In the genomic region with DNA sequence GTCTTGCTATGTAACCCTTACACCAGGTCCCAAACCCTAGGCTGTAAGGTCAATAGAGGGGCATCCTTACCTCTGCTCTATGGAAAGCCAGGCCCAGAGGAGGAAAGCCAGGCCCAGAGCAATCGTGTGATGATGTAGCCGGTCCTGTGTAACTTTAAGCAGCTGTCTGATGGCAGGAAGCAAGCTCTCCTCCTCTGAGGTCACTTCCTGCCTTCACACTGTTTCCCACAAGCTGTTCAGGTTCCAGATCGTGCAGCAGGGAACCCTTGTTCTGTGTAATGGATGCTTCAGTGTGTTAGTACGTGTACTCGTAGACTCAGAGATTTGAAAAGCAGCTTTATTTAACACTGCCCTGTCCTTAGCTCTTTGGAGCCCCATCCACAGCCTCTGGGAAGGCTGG, we compare ENCODE assay signal across 8 mouse cellular contexts. TPM values are rescaled to one million over a fixed set of nuclear protein-coding genes. Genes with fewer than 3 reads are reported as not detected.
DNase-seq lines count a peak whose midpoint lies in the region; ATAC-seq lines count a peak whose summit lies in the region.

No protein-coding gene starts in this region.

- ATAC-seq in forebrain, embryonic 11.5 days (replicated peaks; ENCODE audit: low FRiP score): no peak
- peak; percentile 23; the same call in 1 of the 2 replicates for ATAC-seq in common myeloid progenitor, adult 5-6 weeks (replicated peaks; ENCODE audit: low read depth, poor library complexity, severe bottlenecking)
- 0 out of 2 replicates have a peak, but pooled peaks have one; percentile 18 for ATAC-seq in intestine, embryonic 14.5 days (replicated peaks; ENCODE audit: low FRiP score, low TSS enrichment, low read depth)
- ATAC-seq in megakaryocyte progenitor cell, adult 5-6 weeks (replicated peaks; ENCODE audit: poor library complexity): peak; percentile 16

- intact Hi-C loops in gastrocnemius, postnatal 36 days (cut with DNase I): no loop called here

- no peak for DNase-seq in forebrain, embryonic 10.5 days (ENCODE audit: extremely low spot score, low spot score)
- no peak for DNase-seq in forebrain, embryonic 11.5 days (ENCODE audit: low spot score)
- DNase-seq in intestine, embryonic 14.5 days (ENCODE audit: low spot score): no peak
- DNase-seq in gastrocnemius, postnatal 36 days: no peak
- no peak for DNase-seq in spleen, adult 12 weeks (ENCODE audit: low spot score)
- DNase-seq in layer of hippocampus, adult 9-10 months (ENCODE audit: low spot score): no peak

- H3K4me3 ChIP-seq in forebrain, embryonic 10.5 days: no peak overlapping the region
- H3K4me3 ChIP-seq in forebrain, embryonic 11.5 days (ENCODE audit: low read depth, low read length): no peak overlapping the region
- no peak overlapping the region for H3K4me3 ChIP-seq in intestine, embryonic 14.5 days (ENCODE audit: low read depth, low read length)

- no peaks in the 10 kb centered on the region for H3K27me3 ChIP-seq in forebrain, embryonic 10.5 days (ENCODE audit: poor library complexity, severe bottlenecking)
- no peaks in the 10 kb centered on the region for H3K27me3 ChIP-seq in forebrain, embryonic 11.5 days (ENCODE audit: control insufficient read depth, insufficient read depth, low read length)
- H3K27me3 ChIP-seq in intestine, embryonic 14.5 days (replicated peaks; ENCODE audit: control insufficient read depth, insufficient read depth, low read length): no peaks in the 10 kb centered on the region

- peaks cover 8% of the 10 kb centered on the region; the same call in 1 of the 2 replicates for H3K4me1 ChIP-seq in forebrain, embryonic 10.5 days
- H3K4me1 ChIP-seq in forebrain, embryonic 11.5 days (replicated peaks; ENCODE audit: control insufficient read depth, insufficient read depth, low read length): no peaks in the 10 kb centered on the region
- peaks cover 10% of the 10 kb centered on the region; the same call in 1 of the 2 replicates for H3K4me1 ChIP-seq in intestine, embryonic 14.5 days (replicated peaks; ENCODE audit: control insufficient read depth, insufficient read depth, low read length)

- H3K9me3 ChIP-seq in forebrain, embryonic 10.5 days: no peaks in the 10 kb centered on the region
- no peaks in the 10 kb centered on the region for H3K9me3 ChIP-seq in forebrain, embryonic 11.5 days (ENCODE audit: control insufficient read depth, low read length)
- no peaks in the 10 kb centered on the region for H3K9me3 ChIP-seq in intestine, embryonic 14.5 days (ENCODE audit: control insufficient read depth, low read length)

- H3K9ac ChIP-seq in forebrain, embryonic 11.5 days (ENCODE audit: low read length): no peak overlapping the region
- H3K9ac ChIP-seq in intestine, embryonic 14.5 days (ENCODE audit: low read length): no peak overlapping the region

- H3K4me2 ChIP-seq in forebrain, embryonic 11.5 days (ENCODE audit: low read depth, low read length, severe bottlenecking): no peak overlapping the region
- H3K4me2 ChIP-seq in intestine, embryonic 14.5 days (ENCODE audit: low read length): no peak overlapping the region

- H3K36me3 ChIP-seq in forebrain, embryonic 10.5 days (replicated peaks): peaks cover 33% of the 10 kb centered on the region
- H3K36me3 ChIP-seq in forebrain, embryonic 11.5 days (ENCODE audit: control insufficient read depth, insufficient read depth, low read length): no peaks in the 10 kb centered on the region
- peaks cover 34% of the 10 kb centered on the region for H3K36me3 ChIP-seq in intestine, embryonic 14.5 days (ENCODE audit: control insufficient read depth, insufficient read depth, low read length)

- 81% methylated on average over 5 of the region's 5 CpGs for WGBS in forebrain, embryonic 10.5 days
- WGBS in forebrain, embryonic 11.5 days: 73% methylated on average over 5 of the region's 5 CpGs
- WGBS in intestine, embryonic 14.5 days: 36% methylated on average over 5 of the region's 5 CpGs

- peak overlapping the region; percentile 35 for H3K27ac ChIP-seq in forebrain, embryonic 10.5 days
- H3K27ac ChIP-seq in forebrain, embryonic 11.5 days (ENCODE audit: low read depth, low read length): no peak overlapping the region
- peak overlapping the region; percentile 22 for H3K27ac ChIP-seq in intestine, embryonic 14.5 days (ENCODE audit: low read depth)

RNA-seq across cellular contexts. Expression of gene Smyd2, which starts 55.1 kb away (rescaled TPM):
- 57.5 and 59.0 TPM in 2 replicates for polyA plus RNA-seq in forebrain, embryonic 10.5 days (2016; fragmentation: Nextera tagmentation; extraction: Ambion mirVana)
- polyA plus RNA-seq in forebrain, embryonic 11.5 days (2014; fragmentation: Nextera tagmentation; extraction: Ambion mirVana): 43.1 and 46.0 TPM in 2 replicates
- total RNA-seq in common myeloid progenitor, adult 5-6 weeks (2017): 125 and 146 TPM in 2 replicates
- polyA plus RNA-seq in intestine, embryonic 14.5 days (2014; fragmentation: Nextera tagmentation; extraction: Ambion mirVana): 124 and 127 TPM in 2 replicates
- 88.9 and 94.8 TPM in 2 replicates for total RNA-seq in megakaryocyte progenitor cell, adult 5-6 weeks (2015)
- 99.6 and 139 TPM in 2 replicates for total RNA-seq in megakaryocyte progenitor cell, adult 5-6 weeks (2017)
- 100 to 1,000 TPM; 276 to 290 TPM for total RNA-seq in gastrocnemius, postnatal 36 days (2021)
